Mouse (Mus musculus): Measurements from ENCODE around the gene Cd300lf. TPM values are rescaled to one million over a fixed set of nuclear protein-coding genes. Genes with fewer than 3 reads are reported as not detected.

Gene Cd300lf
- total RNA-seq, 2 experiments from 2014 or later = 0.44 to 0.48 TPM

DNA sequence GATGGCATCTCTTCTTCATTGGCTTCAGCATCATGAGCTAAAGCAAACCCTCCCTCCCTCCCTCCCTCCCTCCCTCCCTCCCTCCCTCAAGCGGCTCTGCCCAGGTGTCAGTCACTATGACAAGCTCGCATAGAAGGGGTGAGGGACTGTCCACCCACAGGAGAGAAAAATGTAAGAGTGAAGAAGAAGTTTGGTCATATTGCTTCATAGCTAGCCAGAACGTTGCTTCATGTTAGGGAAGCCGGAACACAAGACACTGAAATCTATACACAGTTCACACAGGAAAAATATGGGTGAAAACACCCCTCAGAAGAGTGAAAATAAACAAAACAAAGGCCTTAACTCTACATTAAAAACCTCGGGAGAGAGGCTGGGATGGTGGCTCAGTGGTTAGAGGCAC is 23.5 kb downstream of the Cd300lf start:
- intact Hi-C loops (cut with DNase I) = no loop called here
- DNase-seq (ENCODE audit: low spot score in 2 of 2) = no peak

DNA sequence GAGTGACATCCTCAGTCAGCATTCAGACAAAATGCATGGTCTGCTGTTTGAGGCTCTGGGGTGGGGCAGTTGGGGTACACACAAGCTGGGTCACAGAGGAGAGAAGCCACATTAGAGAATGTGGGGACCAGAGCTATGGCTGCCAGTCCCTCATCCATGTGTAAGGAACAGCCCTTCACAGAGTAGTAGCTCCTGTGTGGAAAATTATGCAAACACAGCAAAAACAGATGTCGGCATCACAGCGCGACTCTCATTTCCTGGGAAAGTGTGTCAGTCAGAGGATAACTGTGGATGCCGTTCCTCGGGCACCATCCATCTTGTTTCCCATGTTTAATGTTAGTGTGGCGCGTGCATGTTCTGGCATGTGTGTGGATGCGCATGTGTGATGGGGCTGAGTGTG is 25.6 kb downstream of the Cd300lf start:
- intact Hi-C loops (cut with DNase I) = no loop called here
- DNase-seq (ENCODE audit: low spot score in 2 of 2) = no peak

DNA sequence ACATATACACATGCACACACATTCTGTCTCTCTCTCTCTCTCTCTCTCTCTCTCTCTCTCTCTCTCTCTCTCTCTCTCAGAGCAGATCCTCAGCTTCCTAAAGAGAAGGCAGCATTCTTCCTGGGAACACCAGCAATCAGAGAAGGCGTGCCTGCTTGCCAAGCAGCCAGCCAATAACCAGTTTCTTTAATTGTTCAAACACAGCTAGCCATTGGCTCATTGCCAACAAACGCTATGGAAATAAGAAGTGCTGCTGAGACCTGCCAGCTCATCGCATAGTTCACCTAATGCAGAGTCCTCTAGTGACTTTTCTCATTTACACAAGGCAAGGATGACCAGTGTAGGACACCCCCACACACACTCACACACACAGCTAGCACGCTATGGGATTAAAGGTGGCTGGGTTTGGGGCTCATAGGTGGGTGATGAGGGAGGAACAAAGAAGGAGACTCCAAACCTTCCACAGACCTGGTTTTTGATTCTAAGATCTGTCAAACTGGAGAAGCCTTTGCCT is 26.3 kb downstream of the Cd300lf start:
- intact Hi-C loops (cut with DNase I) = no loop called here
- no peak for DNase-seq (ENCODE audit: low spot score in 2 of 2)

DNA sequence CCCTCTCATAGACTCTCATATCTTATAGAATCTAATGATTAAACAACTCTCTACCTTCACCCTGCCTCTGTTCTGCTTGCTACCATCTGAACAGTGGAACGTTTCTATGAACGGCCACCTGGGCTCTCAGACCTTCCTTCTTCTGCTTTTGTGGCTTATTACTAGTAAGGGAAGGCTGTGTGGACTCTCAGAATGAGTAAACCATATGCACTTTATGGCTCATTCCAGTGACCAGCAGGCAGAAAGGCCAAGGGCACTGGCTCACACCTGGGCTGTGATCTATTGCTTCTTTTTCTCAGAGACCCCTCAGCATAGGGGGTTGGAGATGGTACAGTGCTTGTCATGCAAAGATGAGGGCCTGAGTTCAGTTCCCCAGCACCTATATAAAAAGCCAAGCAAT is 27.2 kb downstream of the Cd300lf start:
- intact Hi-C loops (cut with DNase I) = no loop called here
- DNase-seq (ENCODE audit: low spot score in 2 of 2) = no peak

DNA sequence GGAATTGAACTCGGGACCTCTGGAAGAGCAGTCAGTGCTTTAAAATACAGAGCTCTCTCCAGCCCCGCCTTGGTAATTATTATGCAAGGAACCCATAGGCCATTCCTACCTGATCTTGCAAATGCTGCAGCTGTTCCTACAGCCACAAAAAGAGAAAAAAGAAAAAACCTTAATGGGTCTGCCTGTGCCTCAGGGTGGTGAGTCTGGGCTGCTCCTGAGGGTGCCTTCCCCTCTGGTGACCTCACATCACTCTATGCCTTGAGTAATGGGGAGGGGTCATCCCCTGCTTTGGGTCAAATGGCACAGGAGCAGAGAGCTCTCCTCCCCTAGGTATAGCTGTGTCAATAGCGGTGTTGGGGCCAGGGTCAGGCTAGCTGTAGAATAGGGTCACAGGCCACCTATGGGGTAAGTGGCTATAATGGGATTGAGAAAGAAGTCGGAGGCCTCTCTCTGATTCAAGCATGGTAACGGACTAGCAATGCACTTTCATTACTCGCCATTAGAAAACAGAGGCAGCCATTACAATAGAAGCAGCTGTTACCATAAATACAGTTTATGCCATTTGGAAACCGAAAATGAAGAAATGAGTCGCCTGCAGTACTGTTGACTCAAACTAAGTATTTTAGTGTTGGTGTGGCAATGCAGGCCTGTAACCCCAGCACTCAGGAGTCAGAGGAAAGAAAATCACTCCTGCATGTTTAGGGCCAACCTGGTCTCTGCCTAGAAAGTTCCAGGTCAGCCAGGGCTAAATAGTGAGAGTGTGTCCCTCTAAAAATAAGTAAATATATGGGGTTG is 28.8 kb downstream of the Cd300lf start:
- no peak for DNase-seq (ENCODE audit: low spot score in 2 of 2)
- intact Hi-C loops (cut with DNase I) = no loop called here

DNA sequence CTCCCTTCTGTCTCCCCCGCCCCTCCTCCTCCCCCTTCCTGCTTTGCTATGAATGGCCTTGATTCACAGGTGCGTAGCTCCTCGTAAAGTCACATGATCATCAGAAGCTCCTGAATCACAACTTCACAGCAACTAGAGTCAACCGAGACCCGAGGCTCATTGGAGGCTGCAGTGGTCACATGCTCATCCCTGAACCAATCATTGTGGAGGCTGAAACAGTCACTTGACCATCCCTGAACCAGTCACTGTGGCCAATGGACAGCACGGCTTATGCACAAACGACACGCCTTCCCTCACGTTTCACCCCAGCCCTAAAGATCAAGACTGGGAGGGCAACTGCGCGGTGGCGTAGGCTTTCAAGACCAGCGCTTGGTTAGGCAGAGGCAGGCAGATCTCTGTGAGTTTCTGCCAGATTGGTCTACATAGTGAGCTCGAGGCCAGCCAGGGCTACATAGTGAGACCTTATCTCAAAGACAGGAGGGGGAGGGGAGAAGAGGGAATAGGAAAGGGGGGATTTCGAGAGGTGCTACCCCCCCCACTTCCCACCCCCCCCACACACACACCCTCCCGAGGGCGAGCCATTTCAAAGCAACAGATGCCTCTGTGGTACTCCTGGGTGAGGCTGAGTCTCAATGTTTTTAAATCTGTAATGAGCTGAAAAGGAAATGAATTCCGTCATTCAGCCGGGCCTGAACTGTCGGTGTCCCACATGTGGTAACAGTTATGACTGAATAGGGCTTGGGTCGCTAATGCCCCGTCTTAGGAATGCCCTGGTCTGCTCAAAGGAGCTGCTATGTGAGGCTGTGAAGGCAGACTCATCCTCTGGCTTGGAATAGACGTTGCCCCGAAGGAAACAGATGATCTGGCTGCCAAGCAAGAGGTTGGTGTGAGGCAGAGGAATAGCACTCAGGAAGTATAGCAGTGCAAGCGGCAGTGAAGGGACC is 30.1 kb downstream of the Cd300lf start:
- no peak for DNase-seq (ENCODE audit: low spot score in 2 of 2)
- intact Hi-C loops (cut with DNase I) = no loop called here

DNA sequence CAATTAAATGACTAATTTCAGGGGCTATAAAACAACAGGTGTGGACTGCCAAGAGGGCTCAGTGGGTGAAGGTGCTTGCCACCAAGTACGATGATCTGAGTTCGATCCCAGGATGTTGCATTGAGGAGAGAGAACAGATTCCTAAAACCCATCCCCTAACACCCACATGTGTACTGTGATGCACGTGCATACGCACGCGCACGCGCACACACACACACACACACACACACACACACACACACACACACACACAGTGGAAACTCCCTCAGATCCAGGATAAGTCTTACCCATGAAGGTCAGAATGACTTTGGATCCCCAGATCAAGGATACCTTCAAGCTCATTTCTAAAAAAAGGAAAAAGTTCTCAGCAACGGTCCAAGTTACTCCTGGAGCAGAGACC is 31.7 kb downstream of the Cd300lf start:
- intact Hi-C loops (cut with DNase I) = no loop called here
- DNase-seq (ENCODE audit: low spot score in 2 of 2) = no peak

DNA sequence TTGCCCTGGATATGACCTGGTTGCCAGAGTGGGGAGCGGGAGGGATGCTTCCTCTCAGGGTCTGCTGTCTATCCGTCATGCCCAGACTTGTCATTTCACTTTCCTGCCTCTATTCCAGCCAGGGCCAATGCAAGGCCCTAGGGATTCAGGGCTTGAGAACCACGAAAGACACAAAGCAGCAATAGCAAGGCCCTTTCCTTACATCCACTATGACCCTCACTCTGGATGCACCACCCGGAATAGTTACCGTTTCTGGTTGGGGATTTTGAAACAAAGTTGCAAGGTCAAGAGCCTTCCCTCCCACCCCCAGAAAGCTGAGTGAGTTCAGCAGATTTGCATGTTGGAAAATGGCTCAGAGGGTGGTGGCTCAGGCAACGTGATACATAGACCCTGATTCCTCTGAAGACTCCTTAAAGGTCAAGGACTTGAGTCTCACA is 32.2 kb downstream of the Cd300lf start:
- no peak for DNase-seq (ENCODE audit: low spot score in 2 of 2)
- intact Hi-C loops (cut with DNase I) = no loop called here

DNA sequence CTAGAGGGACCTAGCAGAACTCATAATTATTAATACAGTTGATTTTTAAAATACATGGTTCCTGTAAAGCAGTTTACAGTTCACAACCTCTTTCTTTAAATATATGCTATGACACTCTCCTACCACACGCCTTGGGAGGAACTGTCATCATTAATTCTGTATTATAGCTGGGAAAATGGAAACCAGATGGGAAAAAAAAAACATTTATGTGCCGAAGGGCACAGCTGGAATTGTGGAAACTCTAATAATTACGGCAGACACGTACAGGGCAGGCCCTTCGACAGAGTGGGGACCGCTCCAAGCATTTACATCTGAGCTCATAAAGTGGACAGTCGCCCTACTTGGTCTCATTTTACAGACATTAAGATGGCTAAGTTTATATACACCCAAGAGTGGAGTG is 33.1 kb downstream of the Cd300lf start:
- DNase-seq (ENCODE audit: low spot score in 2 of 2) = no peak
- intact Hi-C loops (cut with DNase I) = no loop called here

DNA sequence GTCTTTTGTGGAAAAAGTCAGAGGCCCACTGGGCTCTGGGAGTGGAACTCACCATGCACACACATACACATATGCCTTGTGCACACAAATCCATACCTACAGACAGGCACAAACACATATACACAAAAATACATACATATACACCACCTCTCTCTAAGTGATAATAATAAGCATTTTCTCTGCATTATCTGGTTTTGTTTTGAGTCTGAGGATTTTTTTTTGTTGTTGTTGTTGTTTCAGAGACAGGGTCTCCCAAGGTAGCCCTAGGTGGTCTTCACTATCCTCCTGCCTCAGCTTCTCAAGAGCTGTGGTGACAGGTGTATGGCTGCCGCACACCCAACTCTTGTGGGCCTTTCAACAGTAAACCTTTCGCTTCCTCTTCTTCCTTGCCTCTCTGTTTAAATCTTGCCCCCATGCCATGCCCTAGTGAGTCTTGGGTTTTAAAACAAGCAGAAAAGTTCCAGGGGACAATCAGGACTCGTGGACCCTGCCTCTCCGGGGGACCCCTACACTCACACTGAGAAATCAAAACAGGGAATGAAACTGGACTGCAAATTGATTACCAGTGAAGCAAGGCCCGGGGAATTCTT is 33.7 kb downstream of the Cd300lf start:
- DNase-seq (ENCODE audit: low spot score in 2 of 2) = no peak
- intact Hi-C loops (cut with DNase I) = no loop called here

DNA sequence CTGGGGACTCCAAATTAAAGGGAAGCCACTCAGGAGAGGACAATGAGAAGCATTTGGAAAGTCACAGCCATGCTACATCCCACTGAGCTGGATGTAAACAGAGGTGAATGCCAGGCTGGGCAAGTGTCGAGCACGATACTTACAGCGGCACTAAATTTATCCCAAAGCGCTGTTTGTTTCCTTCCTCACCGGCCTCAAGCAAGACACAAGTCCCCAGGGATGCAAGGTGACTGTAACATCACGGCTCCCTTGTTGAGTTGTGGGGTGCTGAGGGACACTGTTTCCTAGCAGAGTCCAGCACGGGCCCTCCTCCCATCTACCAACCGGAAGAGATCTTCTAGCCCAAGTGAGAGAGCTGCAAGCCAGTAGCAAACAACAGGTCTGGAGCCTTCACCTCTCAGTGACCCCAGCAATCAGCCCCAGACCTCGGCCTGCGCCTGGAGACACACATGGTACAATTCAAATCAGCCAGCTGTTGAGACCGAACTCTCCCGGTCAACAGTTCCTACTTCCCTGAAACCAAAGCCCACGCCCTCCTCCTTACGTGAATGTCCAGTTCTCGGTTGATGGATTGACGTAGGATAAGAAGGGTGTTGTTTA is 34.5 kb downstream of the Cd300lf start:
- intact Hi-C loops (cut with DNase I) = no loop called here
- DNase-seq (ENCODE audit: low spot score in 2 of 2) = no peak

DNA sequence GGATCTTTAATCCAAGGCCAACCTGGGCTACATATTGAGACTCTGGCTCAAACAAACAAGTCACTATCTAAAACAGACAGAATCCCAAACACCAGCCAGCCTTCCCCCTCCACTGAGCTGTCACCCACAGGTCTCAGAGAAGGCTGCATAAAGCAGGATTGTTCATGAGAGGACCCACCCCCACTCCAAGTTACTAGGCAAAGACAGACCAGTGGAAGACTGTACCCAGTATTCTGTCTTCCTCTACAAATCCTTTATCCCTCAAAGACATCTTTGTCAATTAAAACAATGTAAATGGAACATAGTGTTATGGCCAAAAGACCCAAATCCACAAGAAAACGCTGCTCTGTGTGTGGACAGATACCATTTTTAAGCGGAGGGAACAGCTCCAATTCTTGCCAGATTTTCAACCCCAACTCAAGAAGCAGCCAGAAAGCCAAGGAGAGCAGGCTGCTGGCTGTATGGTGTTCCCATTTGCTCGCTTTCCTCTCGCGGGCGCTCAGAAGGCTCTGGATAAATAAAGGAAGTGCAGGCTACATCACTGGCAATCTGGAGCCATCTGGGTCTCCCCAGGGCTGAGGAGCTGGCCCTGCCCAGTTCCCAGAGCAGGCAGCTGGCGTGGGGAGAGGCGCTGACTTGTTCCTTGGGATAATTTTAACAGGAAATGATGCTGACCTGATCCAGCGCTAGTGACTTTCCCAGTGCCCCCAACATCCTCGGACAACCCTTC is 35.4 kb downstream of the Cd300lf start:
- no peak for DNase-seq (ENCODE audit: low spot score in 2 of 2)
- intact Hi-C loops (cut with DNase I) = no loop called here

DNA sequence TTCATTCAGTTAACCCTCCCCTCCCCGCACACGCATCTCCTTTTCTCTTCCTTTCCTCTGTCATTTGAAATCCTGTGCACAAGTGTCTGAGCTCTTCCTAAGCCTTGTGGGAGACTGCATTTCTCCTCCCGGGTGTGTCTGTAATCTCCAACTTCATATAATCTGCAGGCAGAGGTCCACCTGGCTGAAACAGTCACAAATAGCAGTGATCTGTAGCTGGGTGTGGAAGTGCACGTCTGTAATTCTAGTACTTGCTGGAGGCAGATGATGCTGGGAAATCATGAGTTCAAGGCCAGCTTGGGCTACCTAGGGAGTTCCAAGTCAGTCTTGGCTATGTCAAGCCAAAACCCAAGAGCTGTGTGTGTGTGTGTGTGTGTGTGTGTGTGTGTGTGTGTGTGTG is 41.7 kb downstream of the Cd300lf start:
- no peak for DNase-seq (ENCODE audit: low spot score in 2 of 2)
- intact Hi-C loops (cut with DNase I) = no loop called here

DNA sequence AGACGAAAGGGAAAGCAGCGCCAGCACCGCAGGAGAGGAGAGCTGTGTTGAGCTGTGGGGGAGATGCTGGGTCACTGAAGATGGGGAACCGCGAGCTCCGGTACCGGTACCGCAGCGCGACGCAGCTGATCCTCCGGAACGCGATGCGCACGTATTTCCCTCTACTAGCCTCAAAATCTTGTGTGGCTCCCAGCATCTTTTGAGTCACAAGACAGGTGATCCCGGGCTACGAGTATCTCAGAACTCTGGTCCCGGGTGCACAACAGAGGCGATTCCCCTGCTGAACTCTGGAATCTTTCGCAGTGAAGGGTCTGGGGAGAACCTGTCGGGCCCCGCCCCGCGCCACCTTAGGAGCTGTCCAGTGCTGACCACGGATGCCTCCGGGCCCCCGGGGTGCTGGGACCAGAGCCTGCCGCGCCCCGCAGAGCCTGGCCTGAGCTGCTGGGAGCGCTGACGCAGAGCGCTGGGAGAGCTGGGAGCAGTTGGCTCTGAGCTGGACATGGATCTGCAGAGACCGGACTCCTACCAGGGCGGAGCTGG is 42.4 kb downstream of the Cd300lf start, which contains the start of gene Rab37:
Gene Rab37 (plus strand): TSS at position 70 of the 540 bp plus-strand sequence.
- intact Hi-C loops (cut with DNase I) = no loop called here
- peak in 1 of 2 experiments; percentile 13 for DNase-seq (ENCODE audit: low spot score in 2 of 2)

DNA sequence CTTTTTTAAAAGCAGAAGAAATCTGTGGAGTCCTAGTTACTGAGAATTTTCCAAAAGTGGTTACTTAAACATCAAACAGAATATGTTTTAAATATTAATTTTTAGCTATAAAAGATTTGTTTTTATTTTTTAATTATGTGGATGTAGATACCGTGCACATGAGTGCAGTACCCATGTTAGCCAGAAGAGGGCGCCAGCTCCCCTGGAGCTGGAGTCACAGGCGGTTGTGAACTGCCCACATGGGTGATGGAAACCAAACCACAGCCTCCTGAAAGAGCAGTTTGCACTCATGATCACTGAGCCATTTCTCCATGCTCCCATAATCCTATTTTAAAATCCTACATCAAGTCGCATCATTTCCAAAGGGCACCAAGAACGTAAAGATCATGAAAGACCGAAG is 43.9 kb downstream of the Cd300lf start:
- intact Hi-C loops (cut with DNase I) = no loop called here
- no peak for DNase-seq (ENCODE audit: low spot score in 2 of 2)

DNA sequence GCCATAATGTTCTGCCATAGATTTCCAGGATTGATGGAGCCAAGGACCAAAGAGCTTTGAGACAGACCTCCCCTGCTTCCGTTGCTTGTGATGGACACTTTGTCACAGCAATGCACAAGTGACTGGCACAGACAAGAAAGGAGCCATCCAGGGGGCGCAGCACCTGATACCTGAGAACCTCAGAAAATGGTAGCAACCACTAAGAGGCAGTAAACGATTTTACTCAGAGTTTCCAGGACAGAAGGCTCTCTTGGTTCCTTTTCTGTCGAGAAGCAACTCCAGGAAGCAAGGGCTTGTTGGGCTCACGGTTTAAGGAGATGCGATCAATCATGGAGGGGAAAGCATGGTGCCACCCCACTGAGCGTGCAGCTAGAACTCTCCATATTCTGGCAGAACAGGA is 47.6 kb downstream of the Cd300lf start:
- no peak for DNase-seq (ENCODE audit: low spot score in 2 of 2)
- intact Hi-C loops (cut with DNase I) = no loop called here

DNA sequence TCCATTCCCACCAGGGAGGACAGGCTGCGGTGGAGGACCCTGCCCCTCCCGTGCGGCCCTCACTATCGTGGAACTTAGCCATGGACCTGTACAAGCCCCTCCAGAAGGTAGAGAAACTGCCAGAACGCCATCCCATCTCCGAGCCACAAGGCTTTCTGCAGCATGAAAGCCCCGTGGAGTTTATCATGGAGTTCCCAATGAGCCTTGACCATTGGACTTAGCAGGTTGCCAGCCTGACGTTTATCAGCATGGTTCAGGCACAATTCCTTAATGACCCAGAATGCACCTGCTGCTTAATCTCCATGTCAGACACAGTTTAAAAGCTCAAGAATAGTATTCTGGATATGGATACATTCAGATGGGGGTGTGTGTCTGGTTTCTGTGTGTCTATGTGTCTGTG is 48.7 kb downstream of the Cd300lf start:
- no peak for DNase-seq (ENCODE audit: low spot score in 2 of 2)

DNA sequence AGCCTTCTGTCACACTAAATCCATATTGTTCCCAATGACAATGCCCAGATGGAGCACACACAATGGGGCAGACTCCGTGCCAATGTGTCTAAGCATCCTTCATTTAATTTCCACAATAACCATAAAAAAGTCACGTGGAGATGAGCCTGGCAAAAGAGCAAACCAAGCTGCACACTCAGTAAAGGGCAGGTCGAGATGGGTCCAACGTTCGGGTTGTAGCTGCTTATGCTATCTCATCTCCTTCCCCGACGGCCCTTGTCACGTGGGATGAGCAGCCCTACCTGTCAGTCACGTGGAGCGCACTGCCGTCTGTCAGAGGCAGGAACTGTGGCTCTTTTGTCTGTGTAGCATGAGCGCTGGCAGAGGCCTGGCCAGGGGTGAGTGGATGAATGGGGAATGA is 49.2 kb downstream of the Cd300lf start:
- intact Hi-C loops (cut with DNase I) = loop anchor here (5.0 kb wide), 1 partner anchor 178 kb away; no protein-coding TSS in a partner anchor
- no peak for DNase-seq (ENCODE audit: low spot score in 2 of 2)

More for the DNA sequence above, 48.7 kb downstream of the Cd300lf start:
- intact Hi-C loops (cut with DNase I) = no loop called here

Measured in left cerebral cortex, postnatal 36 days (tissue).